In genomic region chr13:34696734-34697332, GRCm38 (mm10) we compare ENCODE assay signal across 26 mouse cellular contexts. TPM values are rescaled to one million over a fixed set of nuclear protein-coding genes. Genes with fewer than 3 reads are reported as not detected.
DNase-seq lines count a peak whose midpoint lies in the region; ATAC-seq and TF ChIP-seq lines count a peak whose summit lies in the region.
"Had no signal": no experiment of that assay in that cellular context is flagged by ENCODE, and none has a peak within 500 bp of the region (broad histone marks: within the 10 kb centered on the region; RNA-seq: fewer than 3 reads in every experiment).

No protein-coding gene starts in this region.

- H3K79me2 ChIP-seq in CH12.LX (replicated peaks; ENCODE audit: control insufficient read depth, extremely low read depth, insufficient read depth, poor library complexity, severe bottlenecking), result no peaks in the 10 kb centered on the region

- no peak overlapping the region for H3K4me3 ChIP-seq in gastrocnemius, adult 2 months
- no peak overlapping the region for H3K4me3 ChIP-seq in lung, embryonic 16.5 days (ENCODE audit: low read length)
- no peak overlapping the region for H3K4me3 ChIP-seq in CH12.LX (replicated peaks in 1 of 3; ENCODE audit: low read depth in 2 of 3, low read length in 2 of 3, poor library complexity in 1 of 3)
- no peak overlapping the region for H3K4me3 ChIP-seq in limb, embryonic 14.5 days (replicated peaks; ENCODE audit: low read length)
- no peak overlapping the region for H3K4me3 ChIP-seq in midbrain, embryonic 11.5 days (ENCODE audit: low read depth, low read length)
- H3K4me3 ChIP-seq: heart, embryonic 12.5 days; hindbrain, embryonic 15.5 days; liver, embryonic 15.5 days; midbrain, embryonic 13.5 days; neural tube, embryonic 13.5 days had no signal

- no peak for TF ChIP-seq POLR2A in CH12.LX (IDR thresholded peaks at IDR 0.05; ENCODE audit: low read depth, low read length)
- TF ChIP-seq POLR2A in limb, embryonic 14.5 days (IDR thresholded peaks at IDR 0.05; ENCODE audit: borderline replicate concordance, extremely low read depth, insufficient read depth, insufficient read length), result no peak

- no peak overlapping the region for H3K9ac ChIP-seq in lung, embryonic 16.5 days (ENCODE audit: low read length)
- H3K9ac ChIP-seq in CH12.LX (ENCODE audit: insufficient read depth, low read depth), result no peak overlapping the region
- H3K9ac ChIP-seq in limb, embryonic 14.5 days (ENCODE audit: low read depth, low read length, severe bottlenecking), result no peak overlapping the region
- H3K9ac ChIP-seq in midbrain, embryonic 11.5 days (ENCODE audit: low read length), result no peak overlapping the region
- H3K9ac ChIP-seq: heart, embryonic 12.5 days; hindbrain, embryonic 15.5 days; liver, embryonic 15.5 days; midbrain, embryonic 13.5 days; neural tube, embryonic 13.5 days had no signal

- intact Hi-C loops in gastrocnemius, adult 2 months (cut with DNase I), result no loop called here

- 65% methylated on average over 7 of the region's 7 CpGs for WGBS in lung, embryonic 16.5 days
- 46% methylated on average over 7 of the region's 7 CpGs for WGBS in limb, embryonic 14.5 days
- 87% methylated on average over 7 of the region's 7 CpGs for WGBS in midbrain, embryonic 11.5 days

- in situ Hi-C loops in CH12.LX (cut with MboI; ENCODE audit: low pct_ligation_motif_present, low pct_unique_long_range_greater_than_20kb, low sequenced_read_pairs), result no loop called here

- H3K9me3 ChIP-seq in lung, embryonic 16.5 days (ENCODE audit: control insufficient read depth, low read length), result no peaks in the 10 kb centered on the region
- no peaks in the 10 kb centered on the region for H3K9me3 ChIP-seq in CH12.LX (replicated peaks; ENCODE audit: low read length)
- no peaks in the 10 kb centered on the region for H3K9me3 ChIP-seq in limb, embryonic 14.5 days (ENCODE audit: control insufficient read depth, low read length)
- H3K9me3 ChIP-seq in midbrain, embryonic 11.5 days (ENCODE audit: control insufficient read depth, low read length), result no peaks in the 10 kb centered on the region
- H3K9me3 ChIP-seq: heart, embryonic 12.5 days; hindbrain, embryonic 15.5 days; liver, embryonic 15.5 days; midbrain, embryonic 13.5 days; neural tube, embryonic 13.5 days had no signal

- no peak for TF ChIP-seq CTCF in gastrocnemius, adult 2 months (IDR thresholded peaks at IDR 0.05)
- no peak for TF ChIP-seq CTCF in CH12.LX (conservative IDR thresholded peaks at IDR 0.05 in 1 of 2, IDR thresholded peaks at IDR 0.05 in 1 of 2; ENCODE audit: low read depth in 2 of 2, low read length in 2 of 2)

- H3K4me1 ChIP-seq in lung, embryonic 16.5 days (replicated peaks; ENCODE audit: control insufficient read depth, insufficient read depth, low read length), result 0 out of 2 replicates have a peak, but pooled peaks cover 4% of the 10 kb centered on the region
- peaks cover 5 to 29% of the 10 kb centered on the region in 2 experiments; a peak in 3 of 4 replicates for H3K4me1 ChIP-seq in CH12.LX (ENCODE audit: control insufficient read depth in 1 of 2, insufficient read depth in 2 of 2)
- H3K4me1 ChIP-seq in limb, embryonic 14.5 days (ENCODE audit: control insufficient read depth, insufficient read depth, low read length), result peaks cover 4% of the 10 kb centered on the region; the same call in 1 of the 2 replicates
- H3K4me1 ChIP-seq in midbrain, embryonic 11.5 days (ENCODE audit: control insufficient read depth, insufficient read depth, low read length), result no peaks in the 10 kb centered on the region
- H3K4me1 ChIP-seq: hindbrain, embryonic 15.5 days; liver, embryonic 15.5 days; neural tube, embryonic 13.5 days had no signal

- peak; percentile 43; the same call in 1 of the 2 replicates for ATAC-seq in lung, embryonic 16.5 days (ENCODE audit: low read depth)
- peak; percentile 44; the same call in 1 of the 2 replicates for ATAC-seq in limb, embryonic 14.5 days (ENCODE audit: low FRiP score, low read depth)
- no peak for ATAC-seq in midbrain, embryonic 11.5 days (ENCODE audit: low FRiP score)
- ATAC-seq: intestine, embryonic 16.5 days; midbrain, embryonic 13.5 days had no signal

- no peak for DNase-seq in gastrocnemius, adult 2 months
- no peak for DNase-seq in gastrocnemius, adult 8-10 months (ENCODE audit: low spot score in 2 of 2)
- DNase-seq in lung, adult 18-20 months, result no peak
- DNase-seq in CH12.LX (ENCODE audit: extremely low read depth), result peak; percentile 41
- peak; percentile 14 for DNase-seq in limb, embryonic 14.5 days (ENCODE audit: low spot score)
- DNase-seq in midbrain, embryonic 11.5 days (ENCODE audit: low spot score, missing footprints), result no peak
- DNase-seq in cerebellum, postnatal 10 days, result no peak
- DNase-seq: adrenal gland, postnatal 36 days; cerebellum, adult 11-12 months; cerebellum, postnatal 25 days; heart, postnatal 14 days; kidney, postnatal 36 days; layer of hippocampus, adult 9-11 months; right cerebral cortex, adult 18-20 months; thymus, postnatal 25 days had no signal

- no peak for TF ChIP-seq RAD21 in CH12.LX (IDR thresholded peaks at IDR 0.05; ENCODE audit: low read depth, low read length)

- peak overlapping the region; percentile 31; the same call in 1 of the 2 replicates for H3K27ac ChIP-seq in gastrocnemius, adult 2 months
- no peak overlapping the region for H3K27ac ChIP-seq in lung, embryonic 16.5 days (ENCODE audit: low read length)
- no peak overlapping the region for H3K27ac ChIP-seq in CH12.LX (ENCODE audit: insufficient read depth, low read depth)
- H3K27ac ChIP-seq in limb, embryonic 14.5 days (replicated peaks; ENCODE audit: low read depth, low read length), result no peak overlapping the region
- no peak overlapping the region for H3K27ac ChIP-seq in midbrain, embryonic 11.5 days (ENCODE audit: low read depth, low read length)
- H3K27ac ChIP-seq: hindbrain, embryonic 15.5 days; liver, embryonic 15.5 days; midbrain, embryonic 13.5 days; neural tube, embryonic 13.5 days had no signal

- no peak overlapping the region for H3K4me2 ChIP-seq in lung, embryonic 16.5 days (ENCODE audit: low read depth, low read length)
- H3K4me2 ChIP-seq in CH12.LX (ENCODE audit: insufficient read depth, low read depth, poor library complexity, severe bottlenecking), result 0 out of 2 replicates have a peak overlapping the region, but pooled peaks have one; percentile 24
- no peak overlapping the region for H3K4me2 ChIP-seq in limb, embryonic 14.5 days (replicated peaks; ENCODE audit: low read depth, low read length, severe bottlenecking)
- no peak overlapping the region for H3K4me2 ChIP-seq in midbrain, embryonic 11.5 days
- H3K4me2 ChIP-seq: heart, embryonic 12.5 days; hindbrain, embryonic 15.5 days; liver, embryonic 15.5 days; midbrain, embryonic 13.5 days; neural tube, embryonic 13.5 days had no signal

- no peaks in the 10 kb centered on the region for H3K27me3 ChIP-seq in lung, embryonic 16.5 days (ENCODE audit: control insufficient read depth, insufficient read depth, low read depth, low read length)
- no peaks in the 10 kb centered on the region for H3K27me3 ChIP-seq in CH12.LX (replicated peaks)
- H3K27me3 ChIP-seq in limb, embryonic 14.5 days (ENCODE audit: control insufficient read depth, insufficient read depth, low read length), result no peaks in the 10 kb centered on the region
- H3K27me3 ChIP-seq in midbrain, embryonic 11.5 days (ENCODE audit: control insufficient read depth, insufficient read depth, low read length), result no peaks in the 10 kb centered on the region
- H3K27me3 ChIP-seq: heart, embryonic 12.5 days; hindbrain, embryonic 15.5 days; liver, embryonic 15.5 days; midbrain, embryonic 13.5 days; neural tube, embryonic 13.5 days had no signal

- TF ChIP-seq EP300 in CH12.LX (IDR thresholded peaks at IDR 0.05; ENCODE audit: low read length), result no peak

- H3K36me3 ChIP-seq in lung, embryonic 16.5 days (ENCODE audit: control insufficient read depth, insufficient read depth, low read length), result no peaks in the 10 kb centered on the region
- no peaks in the 10 kb centered on the region for H3K36me3 ChIP-seq in CH12.LX (replicated peaks in 1 of 2; ENCODE audit: control insufficient read depth in 1 of 2, insufficient read depth in 1 of 2, low read length in 1 of 2)
- H3K36me3 ChIP-seq in limb, embryonic 14.5 days (ENCODE audit: control insufficient read depth, insufficient read depth, low read length), result no peaks in the 10 kb centered on the region
- no peaks in the 10 kb centered on the region for H3K36me3 ChIP-seq in midbrain, embryonic 11.5 days (ENCODE audit: control insufficient read depth, insufficient read depth, low read length)
- H3K36me3 ChIP-seq: heart, embryonic 12.5 days; hindbrain, embryonic 15.5 days; liver, embryonic 15.5 days; midbrain, embryonic 13.5 days; neural tube, embryonic 13.5 days had no signal

- dilution Hi-C loops in CH12.LX (cut with MboI; ENCODE audit: extremely low pct_ligation_motif_present, extremely low pct_unique_long_range_greater_than_20kb, low sequenced_read_pairs), result no loop called here

TF ChIP-seq in CH12.LX, 34 proteins besides CTCF, POLR2A, EP300 and RAD21:
- TF ChIP-seq IRF4 (IDR thresholded peaks at IDR 0.05; ENCODE audit: low read depth, low read length), result 0 out of 2 replicates have a peak, but pooled peaks have one; percentile 15
- TF ChIP-seq ELF1 (IDR thresholded peaks at IDR 0.05; ENCODE audit: low read depth, low read length), result no peak

RNA-seq across cellular contexts. Expression of gene Fam50b, which starts 37.8 kb away (rescaled TPM):
- total RNA-seq in gastrocnemius, adult 2 months (2021), result not detected
- not detected for total RNA-seq in gastrocnemius, adult 8-10 months (2022)
- not detected in 2 replicates for polyA plus RNA-seq in lung, embryonic 16.5 days (2015; fragmentation: Nextera tagmentation; extraction: Ambion mirVana)
- 0.08 and 0.13 TPM in 2 replicates for total RNA-seq in CH12.LX (2012; rRNA removed)
- total RNA-seq in CH12.LX (2014; rRNA removed), result 0.24 TPM in 1 of 2 replicates, not detected in the other
- polyA plus RNA-seq in CH12.LX (2012; ENCODE audit: insufficient read length, low read depth), result not detected in 2 replicates
- polyA plus RNA-seq in limb, embryonic 14.5 days (2012; rRNA removed), result not detected in 2 replicates
- polyA plus RNA-seq in limb, embryonic 14.5 days (2014; fragmentation: Nextera tagmentation; extraction: Ambion mirVana), result not detected in 2 replicates
- polyA plus RNA-seq in midbrain, embryonic 11.5 days (2014; fragmentation: Nextera tagmentation; extraction: Ambion mirVana), result not detected in 2 replicates
- total RNA-seq: adrenal gland, postnatal 36 days; gastrocnemius, adult 18-20 months; granulocyte monocyte progenitor cell, adult 5-6 weeks; heart, postnatal 14 days; left cerebral cortex, adult 8-10 months had no signal
- polyA plus RNA-seq: heart, embryonic 12.5 days; hindbrain, embryonic 15.5 days; intestine, embryonic 16.5 days; limb, embryonic 11.5 days; midbrain, embryonic 13.5 days; neural tube, embryonic 13.5 days had no signal

RNA-seq across cellular contexts. Expression of gene Pxdc1, which starts 43.5 kb away (rescaled TPM):
- 1 to 10 TPM; 3.6 to 8.6 TPM for total RNA-seq in gastrocnemius, adult 2 months (2021)
- total RNA-seq in gastrocnemius, adult 8-10 months (2022), result 1 to 10 TPM; 3.2 to 5.4 (median 5.1) TPM
- polyA plus RNA-seq in lung, embryonic 16.5 days (2015; fragmentation: Nextera tagmentation; extraction: Ambion mirVana), result 6.2 and 9.0 TPM in 2 replicates
- total RNA-seq in CH12.LX (2012; rRNA removed) (not detected in 2 replicates), CH12.LX (2014; rRNA removed) (not detected in 2 replicates)
- not detected in 2 replicates for polyA plus RNA-seq in CH12.LX (2012; ENCODE audit: insufficient read length, low read depth)
- polyA plus RNA-seq in limb, embryonic 14.5 days (2012; rRNA removed), result 27.7 and 34.5 TPM in 2 replicates
- polyA plus RNA-seq in limb, embryonic 14.5 days (2014; fragmentation: Nextera tagmentation; extraction: Ambion mirVana), result 23.8 and 24.0 TPM in 2 replicates
- 7.0 and 7.4 TPM in 2 replicates for polyA plus RNA-seq in midbrain, embryonic 11.5 days (2014; fragmentation: Nextera tagmentation; extraction: Ambion mirVana)
- total RNA-seq: granulocyte monocyte progenitor cell, adult 5-6 weeks had no signal

Comparison
In these comparisons a context has a peak if more than half of its experiments do, and no peak if none do; other contexts are left out.
1. DNase-seq: peak in CH12.LX (single experiment) and limb, embryonic 14.5 days (single experiment); none in gastrocnemius, adult 2 months (single experiment), gastrocnemius, adult 8-10 months (0 of 2), lung, adult 18-20 months (0 of 2), midbrain, embryonic 11.5 days (single experiment) and cerebellum, postnatal 10 days (0 of 2).